Mouse (Mus musculus): ENCODE data around the gene Vwa1.

DNA sequence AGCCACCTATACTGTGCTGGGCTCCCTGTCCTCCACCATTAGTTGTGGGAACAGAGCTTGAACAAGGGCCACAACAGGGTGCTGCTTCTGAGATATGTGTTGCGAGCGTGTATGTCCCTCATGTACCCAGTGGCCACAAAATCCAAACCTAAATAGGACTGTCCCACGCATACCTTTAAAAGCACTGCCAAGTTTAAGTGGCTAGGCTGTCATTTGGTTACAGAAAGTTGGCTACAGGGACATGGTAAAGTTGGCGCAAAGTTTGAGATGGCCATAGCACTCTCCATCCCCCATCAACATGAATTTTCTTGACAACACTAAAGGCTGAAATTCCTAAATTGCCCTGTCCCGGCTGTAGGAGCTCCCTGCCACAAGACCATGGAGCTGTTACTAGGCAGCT is 29.4 kb downstream of the Vwa1 start:
- no peak for TF ChIP-seq EP300 (IDR thresholded peaks at IDR 0.05; ENCODE audit: low read depth)
- no peak for TF ChIP-seq CTCF (IDR thresholded peaks at IDR 0.05; ENCODE audit: low read depth)
